Mouse (Mus musculus): ENCODE results near the gene Psg22. TPM values are rescaled to one million over a fixed set of nuclear protein-coding genes. Genes with fewer than 3 reads are reported as not detected.

Gene Psg22
- total RNA-seq, 2 experiments from 2014 or later, result not detected

Other genes with a start within 250 kb of the Psg22 start
- not detected for gene Psg26, start 233.9 kb upstream of the Psg22 start, total RNA-seq (2021)
- not detected for gene Psg25, start 185.8 kb upstream of the Psg22 start, total RNA-seq (2021)
- gene Psg27, start 150.8 kb upstream of the Psg22 start, total RNA-seq (2021), result not detected
- gene Psg23, start 101.6 kb upstream of the Psg22 start, total RNA-seq (2021), result not detected
- gene Psg21, start 61.4 kb upstream of the Psg22 start, total RNA-seq (2021), result not detected
- gene Psg20, start 31.9 kb upstream of the Psg22 start, total RNA-seq (2021), result not detected
- gene Psg19, start 80.4 kb downstream of the Psg22 start, total RNA-seq (2021), result not detected
- gene Psg17, start 103.5 kb downstream of the Psg22 start, total RNA-seq (2021), result not detected
- gene Mill2, start 121.9 kb downstream of the Psg22 start, total RNA-seq (2021), result 1 to 10 TPM; 1.3 to 2.0 TPM
- gene Pglyrp1, start 153.2 kb downstream of the Psg22 start, total RNA-seq (2021), result 10 to 100 TPM; 25.1 to 34.5 TPM
- 10 to 100 TPM; 11.6 to 13.0 TPM for gene Ccdc61, start 192.3 kb downstream of the Psg22 start, total RNA-seq (2021)
- gene Nova2, start 207.8 kb downstream of the Psg22 start, total RNA-seq (2021), result 100 to 1,000 TPM; 105 to 110 TPM

Measured in left cerebral cortex, postnatal 14 days (tissue).